Mouse (Mus musculus) ES-E14 (cell line): ENCODE data around the gene Crb1. TPM values are rescaled to one million over a fixed set of nuclear protein-coding genes. Genes with fewer than 3 reads are reported as not detected.
A peak's percentile ranks its signal among the peaks of the same experiment; 100 is the strongest.
"Not testable (repeated sequence)": the region's sequence is repeated elsewhere in the genome, so short reads cannot be mapped to it uniquely, and the experiment has no call there.

ENCODE experiments used
- DNase-seq: peaks from one replicate; pipeline ENCODE4 v3.0.0-alpha.2; 2013; ENCODE audit warnings: low read depth, low spot score
- H3K27ac ChIP-seq: 2 replicates; pipeline ENCODE4 v1.5.1; 2012; ENCODE audit warnings: low read depth, mild to moderate bottlenecking, low read length, moderate library complexity, mixed read lengths; ENCODE audit not compliant: poor library complexity, insufficient read depth, severe bottlenecking
- H3K36me3 ChIP-seq: 2 replicates; pipeline ENCODE4 v1.6.1; 2012; ENCODE audit warnings: mild to moderate bottlenecking, low read length, moderate library complexity, mixed read lengths; ENCODE audit not compliant: control insufficient read depth, poor library complexity, insufficient read depth, severe bottlenecking
- H3K4me1 ChIP-seq, 2 experiments: fragments of 150-350 bp in 1 of 2; sonication (generic) in 1 of 2; 2 replicates each; pipeline ENCODE4 v1.6.1; 2012; ENCODE audit warnings: low read length in 2 of 2, mild to moderate bottlenecking in 1 of 2, mixed read lengths in 1 of 2; ENCODE audit not compliant: control insufficient read depth in 2 of 2, insufficient read depth in 2 of 2, poor library complexity in 1 of 2
- H3K4me3 ChIP-seq, 2 experiments: fragments of 150-350 bp in 1 of 2; sonication (generic) in 1 of 2; 2 replicates each; pipeline ENCODE4 v1.5.1; 2012; ENCODE audit warnings: low read length in 2 of 2, low read depth in 1 of 2, mild to moderate bottlenecking in 1 of 2, mixed read lengths in 1 of 2; ENCODE audit not compliant: insufficient read depth in 1 of 2, poor library complexity in 1 of 2, severe bottlenecking in 1 of 2
- H3K9ac ChIP-seq: 2 replicates; pipeline ENCODE4 v1.6.1; 2012; ENCODE audit warnings: low read depth, mild to moderate bottlenecking, low read length, mixed read lengths; ENCODE audit not compliant: poor library complexity, insufficient read depth, severe bottlenecking
- H3K9me3 ChIP-seq: fragments of 150-350 bp; sonication (generic); 2 replicates; pipeline ENCODE4 v1.6.1; 2012; ENCODE audit warnings: low read depth, mild to moderate bottlenecking, low read length; ENCODE audit not compliant: control insufficient read depth, insufficient read depth
- CHD2 ChIP-seq: IDR thresholded peaks from 2 replicates; pipeline ENCODE4 v1.6.1; 2014; ENCODE audit warnings: mild to moderate bottlenecking, low read depth, low read length, inconsistent platforms
- HCFC1 ChIP-seq: IDR thresholded peaks from 2 replicates; pipeline ENCODE4 v1.6.1; 2012; ENCODE audit warnings: low read length, inconsistent platforms, borderline replicate concordance; ENCODE audit not compliant: insufficient read depth
- MAFK ChIP-seq: IDR thresholded peaks from 2 replicates; pipeline ENCODE4 v1.6.1; 2014; ENCODE audit warnings: mild to moderate bottlenecking, low read depth, low read length, inconsistent platforms; ENCODE audit not compliant: insufficient read depth
- ZC3H11A ChIP-seq: IDR thresholded peaks from 2 replicates; pipeline ENCODE4 v1.6.1; 2012; ENCODE audit warnings: low read depth, mild to moderate bottlenecking, inconsistent platforms, low read length, borderline replicate concordance
- ZNF384 ChIP-seq: IDR thresholded peaks from 2 replicates; pipeline ENCODE4 v1.6.1; 2012; ENCODE audit warnings: low read depth, low read length, inconsistent platforms
- in situ Hi-C, 2 experiments: fragments of 600-800 bp; cut with MboI; formaldehyde crosslinking; loops; one replicate each; pipeline ENCODE4 v1.15.1; 2025; ENCODE audit warnings: low sequenced_read_pairs in 2 of 2, inconsistent platforms in 1 of 2; ENCODE audit not compliant: unreplicated experiment in 2 of 2
- total RNA-seq: library from RNA; depleted of rRNA; stranded (reverse); fragments of 300-350 nt; gene quantifications from 2 replicates; pipeline ENCODE4 v1.2.3, GENCODE M21; 2012

Crb1 gene
- total RNA-seq, 1 experiment, result 0.18 TPM

- in situ Hi-C loops, result no loop called here
- peaks cover 5 to 9% of the 10 kb centered on the region in 2 experiments; a peak in 2 of 4 replicates for H3K4me1 ChIP-seq
- DNase-seq, result peak; percentile 76
- H3K9ac ChIP-seq, result peak within 1 kb of the TSS; percentile 94
- no peak within 1 kb of the TSS; the same call in 1 of the 2 replicates for H3K27ac ChIP-seq
- peaks cover 9% of the 10 kb centered on the region for H3K36me3 ChIP-seq
- H3K4me3 ChIP-seq, result peak within 1 kb of the TSS; percentile 83 to 94
- TF ChIP-seq MAFK (no peak), HCFC1 (no peak), ZNF384 (no peak), ZC3H11A (no peak), CHD2 (no peak)
- H3K9me3 ChIP-seq, result no peaks in the 10 kb centered on the region
Measured at GRCm38 (mm10) chr1:139421875-139422791, 45.2 kb upstream of the Crb1 start, which contains the start of gene Zbtb41. Gene Zbtb41, plus strand, starts transcription at chr1:139422288.

GRCm38 (mm10) chr1:139421521-139421874 lies 44.6 kb upstream of the Crb1 start:
- in situ Hi-C loops, result no loop called here
- H3K9me3 ChIP-seq, result no peaks in the 10 kb centered on the region
- peaks cover 7% of the 10 kb centered on the region for H3K36me3 ChIP-seq
- peaks cover 5 to 9% of the 10 kb centered on the region in 2 experiments; a peak in 2 of 4 replicates for H3K4me1 ChIP-seq
- TF ChIP-seq ZNF384 (no peak), CHD2 (no peak), MAFK (no peak), ZC3H11A (no peak), HCFC1 (no peak)
- H3K9ac ChIP-seq, result peak overlapping the region; percentile 94
- DNase-seq, result no peak
- no peak overlapping the region for H3K27ac ChIP-seq
- H3K4me3 ChIP-seq, result peak overlapping the region; percentile 78 to 94

GRCm38 (mm10) chr1:139413465-139413864 lies 36.6 kb upstream of the Crb1 start:
- in situ Hi-C loops, result no loop called here
- no peak for TF ChIP-seq HCFC1
- no peak for TF ChIP-seq MAFK
- no peak for TF ChIP-seq ZC3H11A
- no peak for TF ChIP-seq CHD2
- TF ChIP-seq ZNF384, result no peak
- Histone ChIP-seq H3K4me3 (no peak overlapping the region), H3K27ac (no peak overlapping the region), H3K36me3 (no peaks in the 10 kb centered on the region), H3K4me1 (peaks cover 4 to 6% of the 10 kb centered on the region in 2 experiments; a peak in 2 of 4 replicates), H3K9ac (no peak overlapping the region), H3K9me3 (peaks cover 5% of the 10 kb centered on the region; the same call in 1 of the 2 replicates)
- no peak for DNase-seq

GRCm38 (mm10) chr1:139412365-139412764 lies 35.5 kb upstream of the Crb1 start:
- H3K27ac ChIP-seq, H3K4me3 ChIP-seq, H3K36me3 ChIP-seq, in situ Hi-C loops, H3K9me3 ChIP-seq, H3K9ac ChIP-seq, H3K4me1 ChIP-seq: not testable (repeated sequence)
- peak; percentile 56; the same call in 1 of the 2 replicates for TF ChIP-seq CHD2
- peak; percentile 45 for DNase-seq
